Mouse (Mus musculus): ENCODE results near the gene Tnr. TPM values are rescaled to one million over a fixed set of nuclear protein-coding genes. Genes with fewer than 3 reads are reported as not detected.

Gene Tnr
- total and polyA plus RNA-seq, 2 experiments from 2014 or later, result 5.4 to 51.5 TPM

- Histone ChIP-seq H3K4me3 (ENCODE audit: low read length) (no peak overlapping the region), H3K27me3 (ENCODE audit: insufficient read depth, low read length) (no peaks in the 10 kb centered on the region), H3K36me3 (ENCODE audit: insufficient read depth, low read length) (no peaks in the 10 kb centered on the region), H3K9ac (replicated peaks; ENCODE audit: low read length) (no peak overlapping the region), H3K4me1 (ENCODE audit: insufficient read depth, low read length) (no peaks in the 10 kb centered on the region; the same call in 1 of the 2 replicates), H3K27ac (no peak overlapping the region), H3K4me2 (ENCODE audit: low read depth, low read length) (no peak overlapping the region), H3K9me3 (ENCODE audit: low read length) (no peaks in the 10 kb centered on the region)
- DNase-seq (ENCODE audit: low spot score), result no peak
- ATAC-seq, result no peak
- TF ChIP-seq CTCF (IDR thresholded peaks at IDR 0.05; ENCODE audit: low read depth), result no peak
- WGBS, result 78% methylated on average over 4 of the region's 4 CpGs
Measured at GRCm38 (mm10) chr1:159664945-159665344, 141.4 kb downstream of the Tnr start.

- ATAC-seq, result peak; percentile 93
- TF ChIP-seq CTCF (IDR thresholded peaks at IDR 0.05; ENCODE audit: low read depth), result no peak
- no peaks in the 10 kb centered on the region for H3K27me3 ChIP-seq (ENCODE audit: insufficient read depth, low read length)
- no peak overlapping the region for H3K9ac ChIP-seq (replicated peaks; ENCODE audit: low read length)
- peaks cover 13% of the 10 kb centered on the region for H3K4me1 ChIP-seq (ENCODE audit: insufficient read depth, low read length)
- H3K36me3 ChIP-seq (ENCODE audit: insufficient read depth, low read length), result no peaks in the 10 kb centered on the region
- H3K4me2 ChIP-seq (ENCODE audit: low read depth, low read length), result peak overlapping the region; percentile 48
- DNase-seq (ENCODE audit: low spot score), result peak; percentile 85
- H3K27ac ChIP-seq, result peak overlapping the region; percentile 22
- 3% methylated on average over 16 of the region's 16 CpGs for WGBS
- no peaks in the 10 kb centered on the region for H3K9me3 ChIP-seq (ENCODE audit: low read length)
- H3K4me3 ChIP-seq (ENCODE audit: low read length), result no peak overlapping the region
Measured at GRCm38 (mm10) chr1:159670629-159671150, 147.1 kb downstream of the Tnr start.

- 51% methylated on average over 8 of the region's 8 CpGs for WGBS
- DNase-seq (ENCODE audit: low spot score) (no peak), ATAC-seq (no peak; the same call in 1 of the 2 replicates)
- Histone ChIP-seq H3K36me3 (ENCODE audit: insufficient read depth, low read length) (no peaks in the 10 kb centered on the region), H3K9me3 (ENCODE audit: low read length) (no peaks in the 10 kb centered on the region), H3K9ac (replicated peaks; ENCODE audit: low read length) (no peak overlapping the region), H3K27ac (peak overlapping the region; percentile 45; the same call in 1 of the 2 replicates), H3K4me2 (ENCODE audit: low read depth, low read length) (peak overlapping the region; percentile 48), H3K4me3 (ENCODE audit: low read length) (no peak overlapping the region), H3K4me1 (ENCODE audit: insufficient read depth, low read length) (peaks cover 13% of the 10 kb centered on the region), H3K27me3 (ENCODE audit: insufficient read depth, low read length) (no peaks in the 10 kb centered on the region)
- no peak for TF ChIP-seq CTCF (IDR thresholded peaks at IDR 0.05; ENCODE audit: low read depth)
Measured at GRCm38 (mm10) chr1:159671181-159671580, 147.6 kb downstream of the Tnr start.

GRCm38 (mm10) chr1:159674240-159674639 lies 150.7 kb downstream of the Tnr start:
- no peak overlapping the region for H3K4me3 ChIP-seq (ENCODE audit: low read length)
- 73% methylated on average over 1 of the region's 1 CpGs for WGBS
- DNase-seq (ENCODE audit: low spot score), result no peak
- no peak overlapping the region for H3K9ac ChIP-seq (replicated peaks; ENCODE audit: low read length)
- TF ChIP-seq CTCF (IDR thresholded peaks at IDR 0.05; ENCODE audit: low read depth), result no peak
- no peaks in the 10 kb centered on the region for H3K36me3 ChIP-seq (ENCODE audit: insufficient read depth, low read length)
- no peak overlapping the region for H3K4me2 ChIP-seq (ENCODE audit: low read depth, low read length)
- H3K4me1 ChIP-seq (ENCODE audit: insufficient read depth, low read length), result peaks cover 13% of the 10 kb centered on the region
- no peak overlapping the region for H3K27ac ChIP-seq
- no peaks in the 10 kb centered on the region for H3K9me3 ChIP-seq (ENCODE audit: low read length)
- H3K27me3 ChIP-seq (ENCODE audit: insufficient read depth, low read length), result no peaks in the 10 kb centered on the region
- no peak for ATAC-seq

- no peak for DNase-seq (ENCODE audit: low spot score)
- no peaks in the 10 kb centered on the region for H3K9me3 ChIP-seq (ENCODE audit: low read length)
- no peaks in the 10 kb centered on the region for H3K36me3 ChIP-seq (ENCODE audit: insufficient read depth, low read length)
- H3K9ac ChIP-seq (replicated peaks; ENCODE audit: low read length), result no peak overlapping the region
- H3K4me3 ChIP-seq (ENCODE audit: low read length), result no peak overlapping the region
- no peak for TF ChIP-seq CTCF (IDR thresholded peaks at IDR 0.05; ENCODE audit: low read depth)
- H3K27ac ChIP-seq, result no peak overlapping the region
- 63% methylated on average over 4 of the region's 4 CpGs for WGBS
- H3K4me2 ChIP-seq (ENCODE audit: low read depth, low read length), result no peak overlapping the region
- ATAC-seq, result no peak
- H3K4me1 ChIP-seq (ENCODE audit: insufficient read depth, low read length), result peaks cover 8% of the 10 kb centered on the region
- H3K27me3 ChIP-seq (ENCODE audit: insufficient read depth, low read length), result no peaks in the 10 kb centered on the region
Measured at GRCm38 (mm10) chr1:159675472-159675871, 151.9 kb downstream of the Tnr start.

- Histone ChIP-seq H3K4me3 (ENCODE audit: low read length) (no peak overlapping the region), H3K36me3 (ENCODE audit: insufficient read depth, low read length) (no peaks in the 10 kb centered on the region), H3K27me3 (ENCODE audit: insufficient read depth, low read length) (no peaks in the 10 kb centered on the region), H3K4me1 (ENCODE audit: insufficient read depth, low read length) (peaks cover 5% of the 10 kb centered on the region; the same call in 1 of the 2 replicates), H3K9me3 (ENCODE audit: low read length) (no peaks in the 10 kb centered on the region), H3K9ac (replicated peaks; ENCODE audit: low read length) (no peak overlapping the region), H3K4me2 (ENCODE audit: low read depth, low read length) (no peak overlapping the region), H3K27ac (no peak overlapping the region)
- DNase-seq (ENCODE audit: low spot score) (no peak), ATAC-seq (no peak)
- 56% methylated on average over 10 of the region's 10 CpGs for WGBS
- TF ChIP-seq CTCF (IDR thresholded peaks at IDR 0.05; ENCODE audit: low read depth), result no peak
Measured at GRCm38 (mm10) chr1:159678221-159678935, 154.8 kb downstream of the Tnr start.

GRCm38 (mm10) chr1:159681252-159681651 lies 157.7 kb downstream of the Tnr start:
- WGBS, result 56% methylated on average over 2 of the region's 2 CpGs
- peaks cover 7% of the 10 kb centered on the region; the same call in 1 of the 2 replicates for H3K4me1 ChIP-seq (ENCODE audit: insufficient read depth, low read length)
- no peak overlapping the region for H3K4me2 ChIP-seq (ENCODE audit: low read depth, low read length)
- no peaks in the 10 kb centered on the region for H3K27me3 ChIP-seq (ENCODE audit: insufficient read depth, low read length)
- no peak for TF ChIP-seq CTCF (IDR thresholded peaks at IDR 0.05; ENCODE audit: low read depth)
- DNase-seq (ENCODE audit: low spot score) (no peak), ATAC-seq (peak; percentile 15; the same call in 1 of the 2 replicates)
- no peaks in the 10 kb centered on the region for H3K9me3 ChIP-seq (ENCODE audit: low read length)
- no peak overlapping the region for H3K27ac ChIP-seq
- H3K9ac ChIP-seq (replicated peaks; ENCODE audit: low read length), result no peak overlapping the region
- H3K4me3 ChIP-seq (ENCODE audit: low read length), result no peak overlapping the region
- no peaks in the 10 kb centered on the region for H3K36me3 ChIP-seq (ENCODE audit: insufficient read depth, low read length)

Data from hindbrain, postnatal 0 days (tissue).